Mouse (Mus musculus) lung, postnatal 25 days (tissue): ENCODE results near the gene Lpp.
A peak's percentile ranks its signal among the peaks of the same experiment; 100 is the strongest.

Experiments used
- DNase-seq: peaks from one replicate; pipeline ENCODE4 v3.0.0; 2022; ENCODE audit warnings: low spot score

Lpp gene

GRCm38 (mm10) chr16:24878977-24879376 is 485.7 kb downstream of the Lpp start:
- DNase-seq = no peak

GRCm38 (mm10) chr16:24880698-24881097 is 487.4 kb downstream of the Lpp start:
- DNase-seq = no peak

GRCm38 (mm10) chr16:24881981-24882775 is 488.9 kb downstream of the Lpp start:
- DNase-seq = no peak

GRCm38 (mm10) chr16:24884017-24884416 is 490.7 kb downstream of the Lpp start:
- no peak for DNase-seq

- DNase-seq = no peak
Observed at GRCm38 (mm10) chr16:24886346-24886745, 493.0 kb downstream of the Lpp start.

GRCm38 (mm10) chr16:24886943-24887342 is 493.6 kb downstream of the Lpp start:
- DNase-seq = no peak

GRCm38 (mm10) chr16:24891453-24891852 is 498.1 kb downstream of the Lpp start:
- peak; percentile 82 for DNase-seq

GRCm38 (mm10) chr16:24895160-24895559 is 501.9 kb downstream of the Lpp start:
- no peak for DNase-seq

- DNase-seq = peak; percentile 57
Observed at GRCm38 (mm10) chr16:24897641-24898040, 504.3 kb downstream of the Lpp start.

GRCm38 (mm10) chr16:24900241-24900796 is 507.0 kb downstream of the Lpp start:
- no peak for DNase-seq

GRCm38 (mm10) chr16:24901139-24901859 is 508.0 kb downstream of the Lpp start:
- no peak for DNase-seq

GRCm38 (mm10) chr16:24902111-24902510 is 508.8 kb downstream of the Lpp start:
- DNase-seq = no peak

GRCm38 (mm10) chr16:24908926-24909325 is 515.6 kb downstream of the Lpp start:
- peak; percentile 13 for DNase-seq

- DNase-seq = no peak
Observed at GRCm38 (mm10) chr16:24910321-24910720, 517.0 kb downstream of the Lpp start.

- DNase-seq = no peak
Observed at GRCm38 (mm10) chr16:24910834-24911233, 517.5 kb downstream of the Lpp start.

GRCm38 (mm10) chr16:24912381-24912780 is 519.1 kb downstream of the Lpp start:
- DNase-seq = no peak

- DNase-seq = no peak
Observed at GRCm38 (mm10) chr16:24913021-24913420, 519.7 kb downstream of the Lpp start.

GRCm38 (mm10) chr16:24913641-24914392 is 520.5 kb downstream of the Lpp start:
- DNase-seq = peak; percentile 42

GRCm38 (mm10) chr16:24914393-24914751 is 521.1 kb downstream of the Lpp start:
- DNase-seq = no peak

- DNase-seq = no peak
Observed at GRCm38 (mm10) chr16:24915470-24915869, 522.2 kb downstream of the Lpp start.

GRCm38 (mm10) chr16:24919349-24920012 is 526.2 kb downstream of the Lpp start:
- DNase-seq = peak; percentile 14

- no peak for DNase-seq
Observed at GRCm38 (mm10) chr16:24930070-24930469, 536.8 kb downstream of the Lpp start.
